Mouse (Mus musculus) embryonic fibroblast, embryonic 13.5 days (primary cell): ENCODE results near the gene Slc3a1.

Source experiments
- CTCF ChIP-seq: IDR thresholded peaks from 2 replicates; pipeline ENCODE4 v1.5.1; 2011; ENCODE audit warnings: mild to moderate bottlenecking, control low read depth, low read length, moderate library complexity, borderline replicate concordance; ENCODE audit not compliant: insufficient read depth
- POLR2A ChIP-seq: IDR thresholded peaks from 2 replicates; pipeline ENCODE4 v1.6.1; 2011; ENCODE audit warnings: low read depth, mild to moderate bottlenecking, control low read depth, low read length, moderate library complexity

DNA sequence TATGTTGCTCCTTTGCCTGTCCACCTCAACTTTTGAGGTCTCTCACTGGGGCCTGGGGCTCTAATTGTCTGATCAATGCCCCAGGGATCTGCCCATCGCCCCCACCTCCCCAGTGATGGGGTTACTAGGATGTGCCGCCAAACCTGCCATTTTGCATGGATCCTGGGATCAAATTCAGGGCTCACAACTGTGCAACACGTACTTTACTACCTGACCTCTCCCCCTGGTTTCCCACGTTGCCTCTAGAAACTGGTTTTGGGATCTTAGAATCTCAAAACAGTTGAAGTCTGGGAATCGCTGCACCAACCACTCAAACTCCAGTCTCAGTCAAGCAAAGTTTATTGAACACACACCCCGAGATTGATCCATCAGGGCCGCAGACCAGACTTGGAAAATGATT, 30.1 kb downstream of the Slc3a1 start:
- no peak for TF ChIP-seq POLR2A
- no peak for TF ChIP-seq CTCF
